Comparison of ENCODE assay signal across 14 mouse cellular contexts in the genomic region with DNA sequence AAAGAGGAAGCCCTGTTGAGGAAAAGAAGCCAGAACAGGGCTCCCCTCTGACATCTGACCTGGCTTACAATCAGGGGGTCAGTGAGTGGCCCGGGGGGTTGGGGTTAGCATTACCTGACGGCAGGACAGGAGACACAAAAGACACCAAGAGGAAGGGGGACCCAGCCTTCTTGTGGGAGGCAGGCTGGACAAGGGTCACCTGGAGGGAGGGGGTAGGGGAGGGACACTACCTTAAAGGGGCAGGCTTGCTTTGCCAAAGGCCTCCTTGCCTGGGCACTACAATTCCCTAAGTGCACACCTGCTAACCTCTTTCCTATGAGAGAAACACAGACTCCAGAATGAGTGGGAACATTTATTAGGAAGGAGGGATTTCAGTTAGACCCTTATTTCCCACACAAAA. TPM values are rescaled to one million over a fixed set of nuclear protein-coding genes. Genes with fewer than 3 reads are reported as not detected.
A peak's percentile ranks its signal among the peaks of the same experiment; 100 is the strongest.
DNase-seq lines count a peak whose midpoint lies in the region; ATAC-seq and TF ChIP-seq lines count a peak whose summit lies in the region.
"Had no signal": no experiment of that assay in that cellular context is flagged by ENCODE, and none has a peak within 500 bp of the region (broad histone marks: within the 10 kb centered on the region; RNA-seq: fewer than 3 reads in every experiment).

A gene (minus strand): TSS at position 174 of the 400 bp plus-strand sequence.

- DNase-seq in kidney, adult 9 months, result peak; percentile 38
- no peak for DNase-seq in adrenal gland, postnatal 25 days
- DNase-seq: gastrocnemius, adult 2 months; lung, postnatal 36 days had no signal

- no peak within 1 kb of the TSS for H3K27ac ChIP-seq in ES-Bruce4 (ENCODE audit: insufficient read depth, low read length)
- no peak within 1 kb of the TSS for H3K27ac ChIP-seq in liver, embryonic 12.5 days
- H3K27ac ChIP-seq in neural tube, embryonic 15.5 days (replicated peaks), result no peak within 1 kb of the TSS
- H3K27ac ChIP-seq: gastrocnemius, adult 2 months; hindbrain, embryonic 14.5 days had no signal

- WGBS in liver, embryonic 12.5 days (ENCODE audit: insufficient replicate concordance), result 56% methylated on average over 2 of the region's 2 CpGs
- WGBS in neural tube, embryonic 15.5 days, result 8% methylated on average over 2 of the region's 2 CpGs

- H3K36me3 ChIP-seq in erythroblast, embryonic 14.5 days (ENCODE audit: control insufficient read depth), result peaks cover 18% of the 10 kb centered on the region
- 0 out of 2 replicates have a peak, but pooled peaks cover 2% of the 10 kb centered on the region for H3K36me3 ChIP-seq in ES-Bruce4 (ENCODE audit: control insufficient read depth, insufficient read depth, low read length, poor library complexity, severe bottlenecking)
- peaks cover 21% of the 10 kb centered on the region for H3K36me3 ChIP-seq in liver, embryonic 12.5 days
- peaks cover 8% of the 10 kb centered on the region for H3K36me3 ChIP-seq in neural tube, embryonic 15.5 days

- no peak within 1 kb of the TSS for H3K9ac ChIP-seq in ES-Bruce4 (ENCODE audit: low read depth, poor library complexity, severe bottlenecking)
- H3K9ac ChIP-seq in liver, embryonic 12.5 days, result peak within 1 kb of the TSS; percentile 12; the same call in 1 of the 2 replicates
- H3K9ac ChIP-seq in neural tube, embryonic 15.5 days (replicated peaks), result no peak within 1 kb of the TSS
- H3K9ac ChIP-seq: heart, embryonic 12.5 days; hindbrain, embryonic 14.5 days had no signal

- TF ChIP-seq EP300 in ES-Bruce4 (IDR thresholded peaks at IDR 0.05; ENCODE audit: insufficient read depth, low read depth, low read length), result no peak

- ATAC-seq in erythroblast, adult 5-6 weeks (replicated peaks; ENCODE audit: low FRiP score, poor library complexity, severe bottlenecking), result no peak
- ATAC-seq in liver, embryonic 12.5 days, result no peak
- ATAC-seq in neural tube, embryonic 15.5 days (ENCODE audit: low FRiP score), result no peak
- no peak for ATAC-seq in megakaryocyte progenitor cell, adult 5-6 weeks (replicated peaks; ENCODE audit: poor library complexity)

- peak within 1 kb of the TSS; percentile 38 for H3K4me2 ChIP-seq in liver, embryonic 12.5 days
- no peak within 1 kb of the TSS for H3K4me2 ChIP-seq in neural tube, embryonic 15.5 days
- H3K4me2 ChIP-seq: heart, embryonic 12.5 days; hindbrain, embryonic 14.5 days had no signal

- H3K9me3 ChIP-seq in erythroblast, embryonic 14.5 days (ENCODE audit: control insufficient read depth, low read length), result no peaks in the 10 kb centered on the region
- H3K9me3 ChIP-seq in ES-Bruce4 (replicated peaks; ENCODE audit: control insufficient read depth, insufficient read depth, low read length, poor library complexity, severe bottlenecking), result no peaks in the 10 kb centered on the region
- H3K9me3 ChIP-seq in liver, embryonic 12.5 days (replicated peaks), result no peaks in the 10 kb centered on the region
- H3K9me3 ChIP-seq in neural tube, embryonic 15.5 days (replicated peaks), result no peaks in the 10 kb centered on the region
- H3K9me3 ChIP-seq: G1E; heart, embryonic 12.5 days had no signal

- H3K4me3 ChIP-seq in erythroblast, embryonic 14.5 days (replicated peaks), result peak within 1 kb of the TSS; percentile 39
- H3K4me3 ChIP-seq in ES-Bruce4 (ENCODE audit: low read depth, low read length), result peak within 1 kb of the TSS; percentile 11; the same call in 1 of the 2 replicates
- peak within 1 kb of the TSS; percentile 33 for H3K4me3 ChIP-seq in liver, embryonic 12.5 days
- H3K4me3 ChIP-seq in neural tube, embryonic 15.5 days (replicated peaks), result no peak within 1 kb of the TSS
- H3K4me3 ChIP-seq: gastrocnemius, adult 2 months; heart, embryonic 12.5 days had no signal

- no peak for TF ChIP-seq CTCF in ES-Bruce4 (IDR thresholded peaks at IDR 0.05; ENCODE audit: low read depth, low read length)

- peaks cover 10% of the 10 kb centered on the region for H3K4me1 ChIP-seq in erythroblast, embryonic 14.5 days (ENCODE audit: control insufficient read depth)
- H3K4me1 ChIP-seq in ES-Bruce4 (ENCODE audit: control insufficient read depth, insufficient read depth, low read length), result no peaks in the 10 kb centered on the region
- H3K4me1 ChIP-seq in liver, embryonic 12.5 days, result peaks cover 35% of the 10 kb centered on the region
- H3K4me1 ChIP-seq in neural tube, embryonic 15.5 days, result no peaks in the 10 kb centered on the region

- TF ChIP-seq POLR2A in ES-Bruce4 (IDR thresholded peaks at IDR 0.05; ENCODE audit: insufficient read depth, low read length), result no peak

- H3K27me3 ChIP-seq in erythroblast, embryonic 14.5 days (ENCODE audit: control insufficient read depth), result no peaks in the 10 kb centered on the region
- H3K27me3 ChIP-seq in ES-Bruce4 (ENCODE audit: control insufficient read depth, insufficient read depth, low read length, poor library complexity, severe bottlenecking), result no peaks in the 10 kb centered on the region
- H3K27me3 ChIP-seq in liver, embryonic 12.5 days (replicated peaks), result no peaks in the 10 kb centered on the region
- no peaks in the 10 kb centered on the region for H3K27me3 ChIP-seq in neural tube, embryonic 15.5 days (replicated peaks)
- H3K27me3 ChIP-seq: heart, embryonic 12.5 days had no signal

RNA-seq across cellular contexts. Expression of the gene that starts here (rescaled TPM):
- polyA plus RNA-seq in erythroblast, embryonic 14.5 days (2012), result 0.15 and 0.16 TPM in 2 replicates
- not detected in 2 replicates for total RNA-seq in erythroblast, adult 5-6 weeks (2015; ENCODE audit: low replicate concordance)
- total RNA-seq in erythroblast, adult 5-6 weeks (2017; ENCODE audit: low replicate concordance), result not detected in 2 replicates
- polyA plus RNA-seq in ES-Bruce4 (2011; ENCODE audit: insufficient read depth, insufficient read length, low read depth, missing spikeins), result 0.31 TPM in 1 of 2 replicates, not detected in the other
- 22.7 and 23.0 TPM in 2 replicates for polyA plus RNA-seq in liver, embryonic 12.5 days (2016; fragmentation: Nextera tagmentation; extraction: Ambion mirVana)
- 0.68 and 4.4 TPM in 2 replicates for polyA plus RNA-seq in neural tube, embryonic 15.5 days (2015; fragmentation: Nextera tagmentation; extraction: Ambion mirVana)
- not detected in 2 replicates for total RNA-seq in adrenal gland, postnatal 25 days (2021)
- total RNA-seq in megakaryocyte progenitor cell, adult 5-6 weeks (2015), result not detected in 2 replicates
- not detected in 2 replicates for total RNA-seq in megakaryocyte progenitor cell, adult 5-6 weeks (2017)
- total RNA-seq: common myeloid progenitor, adult 5-6 weeks; G1E; gastrocnemius, adult 2 months had no signal
- polyA plus RNA-seq: G1E; hindbrain, embryonic 14.5 days had no signal
